Mouse (Mus musculus) heart, embryonic 10.5 days (tissue): ENCODE measurements at regions not wholly inside any gene's neighbourhood (a gene's known extent, or its start where the extent isn't known, plus 50 kb on each side); places are given as distances from the start of the nearest gene placed in this dataset.

Experiments used
- DNase-seq: peaks from one replicate; pipeline ENCODE4 v3.0.0-alpha.2; 2017; ENCODE audit warnings: low spot score
- H3K27ac ChIP-seq: fragments of 300-500 bp; sonication (generic); 2 replicates; pipeline ENCODE4 v1.5.1; 2016; ENCODE audit warnings: mild to moderate bottlenecking
- H3K27me3 ChIP-seq: fragments of 300-500 bp; sonication (generic); 2 replicates; pipeline ENCODE4 v1.6.1; 2016; ENCODE audit warnings: mild to moderate bottlenecking; ENCODE audit not compliant: poor library complexity, insufficient read depth, severe bottlenecking
- H3K36me3 ChIP-seq: fragments of 300-500 bp; sonication (generic); 2 replicates; pipeline ENCODE4 v1.6.1; 2016; ENCODE audit warnings: mild to moderate bottlenecking, moderate library complexity
- H3K4me1 ChIP-seq: fragments of 300-500 bp; sonication (generic); 2 replicates; pipeline ENCODE4 v1.6.1; 2016; ENCODE audit warnings: mild to moderate bottlenecking
- H3K4me3 ChIP-seq: fragments of 300-500 bp; sonication (generic); 2 replicates; pipeline ENCODE4 v1.5.1; 2016; ENCODE audit warnings: mild to moderate bottlenecking, moderate library complexity
- H3K9me3 ChIP-seq: fragments of 300-500 bp; sonication (generic); 2 replicates; pipeline ENCODE4 v1.6.1; 2016; ENCODE audit warnings: mild to moderate bottlenecking, moderate library complexity
- WGBS: fragments of 180-500 bp; shearing (Covaris S2); methylation state at CpG from one replicate; pipeline ENCODE4 v1.1.7; 2016; 5-methylcytosine and 5-hydroxymethylcytosine counted together

- no peak overlapping the region for H3K4me3 ChIP-seq
- no peaks in the 10 kb centered on the region for H3K9me3 ChIP-seq
- H3K4me1 ChIP-seq = no peaks in the 10 kb centered on the region
- H3K36me3 ChIP-seq = no peaks in the 10 kb centered on the region
- H3K27ac ChIP-seq = no peak overlapping the region
- no peaks in the 10 kb centered on the region for H3K27me3 ChIP-seq
- no peak for DNase-seq
- WGBS = 95% methylated on average over 3 of the region's 3 CpGs
Measured at GRCm38 (mm10) chr16:71997634-71998278, 310.4 kb upstream of the Robo1 start.

DNA sequence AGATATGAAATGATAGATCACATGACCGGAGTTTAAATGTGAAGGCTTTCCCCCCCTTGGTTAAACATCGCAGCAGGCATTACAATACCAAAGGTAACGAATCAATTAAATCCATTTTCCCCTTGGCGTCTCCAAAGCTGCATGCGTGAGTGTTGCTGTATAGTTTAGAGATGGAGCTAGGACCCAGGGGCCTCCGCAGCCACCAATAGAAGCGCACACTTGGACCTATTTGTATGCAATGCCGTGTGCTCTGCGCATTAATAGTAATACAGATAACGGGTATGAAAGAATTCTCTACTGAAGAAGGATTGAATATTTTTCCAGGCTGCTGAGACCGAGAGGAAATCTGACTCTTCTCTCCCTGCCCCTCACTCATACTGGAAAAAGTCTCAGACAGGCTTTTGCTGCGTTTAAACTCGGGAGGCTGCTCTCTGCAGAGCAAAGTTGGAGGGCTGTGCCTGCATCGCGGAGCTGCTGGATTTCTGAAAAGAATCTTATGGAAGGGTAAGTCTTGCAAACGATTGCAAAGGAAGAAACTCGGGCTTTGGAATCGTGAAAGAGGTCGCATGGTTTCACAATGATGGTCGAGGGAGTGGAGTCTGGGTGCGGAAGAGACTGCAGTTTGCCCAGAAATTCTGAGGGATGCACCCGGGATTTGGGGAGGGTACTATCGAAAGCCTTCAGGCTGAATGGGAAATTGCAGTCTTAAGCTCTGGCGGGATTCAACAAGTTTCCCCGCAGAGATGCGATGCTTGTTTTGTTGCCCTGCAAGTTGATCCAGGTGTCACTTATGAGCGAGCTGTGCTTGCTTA lies 280.5 kb upstream of the Robo1 start:
- WGBS = 3% methylated on average over 27 of the region's 27 CpGs
- H3K9me3 ChIP-seq = no peaks in the 10 kb centered on the region
- peaks cover 26% of the 10 kb centered on the region; the same call in 1 of the 2 replicates for H3K27me3 ChIP-seq
- no peaks in the 10 kb centered on the region for H3K36me3 ChIP-seq
- peaks cover 14% of the 10 kb centered on the region; the same call in 1 of the 2 replicates for H3K4me1 ChIP-seq
- DNase-seq = no peak
- H3K27ac ChIP-seq = no peak overlapping the region
- H3K4me3 ChIP-seq = peak overlapping the region; percentile 58

DNA sequence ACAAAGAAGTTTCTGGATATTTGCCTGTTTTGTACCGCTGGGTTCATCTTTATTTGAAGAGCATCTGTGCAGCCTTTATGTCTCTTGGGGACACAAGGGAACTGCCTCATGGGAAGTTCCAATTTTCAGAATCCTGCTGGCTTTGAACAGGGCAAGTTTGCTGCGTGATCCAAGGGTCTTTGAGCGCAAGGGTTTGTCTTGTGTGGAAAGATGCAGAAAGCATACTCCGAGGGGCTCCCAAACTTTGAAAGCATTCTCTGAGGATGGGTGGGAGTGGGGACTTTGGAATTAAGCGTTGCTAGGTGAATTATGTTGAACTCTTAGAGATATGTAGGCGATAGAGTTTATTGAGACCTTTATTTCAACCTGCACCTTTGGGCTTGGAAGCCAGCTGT lies 279.9 kb upstream of the Robo1 start:
- 7% methylated on average over 6 of the region's 6 CpGs for whole genome bisulfite sequencing
- H3K27me3 ChIP-seq = peaks cover 26% of the 10 kb centered on the region; the same call in 1 of the 2 replicates
- peaks cover 14% of the 10 kb centered on the region; the same call in 1 of the 2 replicates for H3K4me1 ChIP-seq
- no peak for DNase-seq
- H3K27ac ChIP-seq = no peak overlapping the region
- H3K36me3 ChIP-seq = no peaks in the 10 kb centered on the region
- H3K4me3 ChIP-seq = peak overlapping the region; percentile 58
- no peaks in the 10 kb centered on the region for H3K9me3 ChIP-seq

GRCm38 (mm10) chr16:72028798-72029197 lies 279.3 kb upstream of the Robo1 start:
- under 1% methylated on average over 18 of the region's 18 CpGs for WGBS
- H3K4me1 ChIP-seq = peaks cover 14% of the 10 kb centered on the region; the same call in 1 of the 2 replicates
- peaks cover 26% of the 10 kb centered on the region; the same call in 1 of the 2 replicates for H3K27me3 ChIP-seq
- no peaks in the 10 kb centered on the region for H3K9me3 ChIP-seq
- H3K27ac ChIP-seq = no peak overlapping the region
- H3K4me3 ChIP-seq = peak overlapping the region; percentile 58
- peak; percentile 74 for DNase-seq
- no peaks in the 10 kb centered on the region for H3K36me3 ChIP-seq

DNA sequence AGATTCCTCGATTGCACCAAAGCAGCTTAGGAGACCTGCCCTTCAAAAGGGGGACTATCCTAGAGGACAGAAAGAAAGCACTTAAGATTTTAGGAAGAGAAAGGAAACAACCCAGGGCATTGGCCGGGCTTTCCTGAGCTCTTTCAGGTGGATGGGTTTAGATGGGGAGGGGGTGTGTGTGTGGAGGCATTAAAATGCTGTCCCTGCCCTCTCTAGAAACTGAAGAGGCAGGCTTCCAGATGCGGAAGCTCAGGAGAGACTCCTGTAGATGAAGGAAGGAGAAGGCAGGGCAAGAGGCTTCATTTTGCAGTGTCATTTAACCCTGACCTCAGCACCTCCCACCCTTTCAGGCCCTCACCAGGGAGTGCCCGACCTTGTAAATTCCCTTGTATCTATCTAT lies 278.8 kb upstream of the Robo1 start:
- Histone ChIP-seq H3K9me3 (no peaks in the 10 kb centered on the region), H3K4me3 (peak overlapping the region; percentile 58), H3K4me1 (peaks cover 14% of the 10 kb centered on the region; the same call in 1 of the 2 replicates), H3K27me3 (peaks cover 26% of the 10 kb centered on the region; the same call in 1 of the 2 replicates), H3K27ac (no peak overlapping the region), H3K36me3 (no peaks in the 10 kb centered on the region)
- 5% methylated on average over 4 of the region's 4 CpGs for WGBS
- DNase-seq = no peak

- 81% methylated on average over 1 of the region's 1 CpGs for WGBS
- Histone ChIP-seq H3K4me1 (no peaks in the 10 kb centered on the region), H3K27ac (no peak overlapping the region), H3K36me3 (no peaks in the 10 kb centered on the region), H3K4me3 (no peak overlapping the region), H3K9me3 (no peaks in the 10 kb centered on the region), H3K27me3 (no peaks in the 10 kb centered on the region)
- no peak for DNase-seq
Measured at GRCm38 (mm10) chr16:72068254-72068653, 239.9 kb upstream of the Robo1 start.

DNA sequence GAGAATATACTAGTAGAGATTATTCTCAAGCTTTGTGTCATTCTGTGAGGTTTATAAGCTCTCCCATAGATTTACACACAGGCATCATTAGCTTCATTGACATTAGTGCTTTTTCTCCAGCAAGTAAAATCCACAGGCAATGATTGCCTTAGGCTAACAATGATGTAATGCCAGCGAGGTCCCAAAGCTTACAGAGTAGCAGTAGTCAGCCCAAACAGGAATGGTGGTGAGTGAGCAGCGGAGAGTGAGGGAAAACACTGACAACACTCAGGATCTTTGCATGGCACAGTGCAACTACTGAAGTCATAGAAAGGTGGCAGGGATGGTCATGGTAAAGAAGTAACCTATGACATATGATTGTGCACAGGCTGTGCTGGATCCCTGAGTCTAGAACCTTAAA lies 238.5 kb upstream of the Robo1 start:
- Histone ChIP-seq H3K27ac (no peak overlapping the region), H3K27me3 (no peaks in the 10 kb centered on the region), H3K9me3 (no peaks in the 10 kb centered on the region), H3K4me1 (no peaks in the 10 kb centered on the region), H3K4me3 (no peak overlapping the region), H3K36me3 (no peaks in the 10 kb centered on the region)
- WGBS = 69% methylated on average over 2 of the region's 2 CpGs
- no peak for DNase-seq

GRCm38 (mm10) chr16:72071756-72072471 lies 236.2 kb upstream of the Robo1 start:
- Histone ChIP-seq H3K4me3 (no peak overlapping the region), H3K27ac (no peak overlapping the region), H3K36me3 (no peaks in the 10 kb centered on the region), H3K9me3 (no peaks in the 10 kb centered on the region), H3K4me1 (no peaks in the 10 kb centered on the region), H3K27me3 (no peaks in the 10 kb centered on the region)
- no peak for DNase-seq
- 85% methylated on average over 2 of the region's 2 CpGs for WGBS

GRCm38 (mm10) chr16:72085181-72085580 lies 222.9 kb upstream of the Robo1 start:
- no peak overlapping the region for H3K4me3 ChIP-seq
- H3K27me3 ChIP-seq = no peaks in the 10 kb centered on the region
- no peak overlapping the region for H3K27ac ChIP-seq
- no peaks in the 10 kb centered on the region for H3K9me3 ChIP-seq
- H3K36me3 ChIP-seq = no peaks in the 10 kb centered on the region
- 84% methylated on average over 5 of the region's 5 CpGs for WGBS
- DNase-seq = no peak
- no peaks in the 10 kb centered on the region for H3K4me1 ChIP-seq

- H3K9me3 ChIP-seq = no peaks in the 10 kb centered on the region
- no peaks in the 10 kb centered on the region for H3K36me3 ChIP-seq
Measured at GRCm38 (mm10) chr16:72088053-72088452, 220.1 kb upstream of the Robo1 start.

DNA sequence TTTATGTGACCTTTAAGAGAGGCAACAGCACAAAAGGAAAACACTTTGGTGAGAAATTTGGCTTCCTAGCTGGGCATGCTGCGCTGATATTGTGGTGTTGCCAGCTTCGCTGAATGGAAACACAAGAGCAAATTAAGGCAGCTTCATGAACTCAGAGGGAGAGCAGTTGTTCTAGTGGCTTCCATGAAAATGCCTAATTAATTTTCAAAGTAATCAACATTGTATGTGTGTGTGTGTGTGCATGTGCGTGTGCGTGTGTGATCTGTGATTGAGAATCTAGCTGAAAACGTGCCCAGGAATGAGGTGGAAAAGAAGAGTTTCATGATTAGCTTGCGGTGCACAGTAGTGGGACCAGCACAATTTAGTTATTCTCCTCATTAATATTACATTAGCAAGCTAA lies 219.2 kb upstream of the Robo1 start:
- Histone ChIP-seq H3K36me3 (no peaks in the 10 kb centered on the region), H3K9me3 (no peaks in the 10 kb centered on the region), H3K4me1 (no peaks in the 10 kb centered on the region), H3K4me3 (no peak overlapping the region), H3K27me3 (no peaks in the 10 kb centered on the region), H3K27ac (no peak overlapping the region)
- DNase-seq = no peak
- WGBS = 88% methylated on average over 6 of the region's 6 CpGs

More at GRCm38 (mm10) chr16:72088053-72088452, 220.1 kb upstream of the Robo1 start:
- WGBS = 76% methylated on average over 4 of the region's 4 CpGs
- H3K27ac ChIP-seq = no peak overlapping the region
- H3K4me1 ChIP-seq = no peaks in the 10 kb centered on the region
- H3K27me3 ChIP-seq = no peaks in the 10 kb centered on the region
- H3K4me3 ChIP-seq = no peak overlapping the region
- no peak for DNase-seq
